Mouse (Mus musculus): ENCODE data around the gene Col27a1.
"Not testable (repeated sequence)": the region's sequence is repeated elsewhere in the genome, so short reads cannot be mapped to it uniquely, and the experiment has no call there.

Gene Col27a1

GRCm38 (mm10) chr4:63314063-63314462, 100.3 kb downstream of the Col27a1 start:
- no peak for DNase-seq

GRCm38 (mm10) chr4:63316076-63316746, 102.4 kb downstream of the Col27a1 start:
- DNase-seq = no peak

- not testable (repeated sequence) for DNase-seq
Observed at GRCm38 (mm10) chr4:63319566-63319965, 105.8 kb downstream of the Col27a1 start.

GRCm38 (mm10) chr4:63323275-63323815, 109.5 kb downstream of the Col27a1 start:
- no peak for DNase-seq

- no peak for DNase-seq
Observed at GRCm38 (mm10) chr4:63333403-63333802, 119.6 kb downstream of the Col27a1 start.

- DNase-seq = no peak
Observed at GRCm38 (mm10) chr4:63338414-63339076, 124.7 kb downstream of the Col27a1 start.

GRCm38 (mm10) chr4:63342491-63342890, 128.7 kb downstream of the Col27a1 start:
- no peak for DNase-seq

GRCm38 (mm10) chr4:63343608-63344007, 129.8 kb downstream of the Col27a1 start:
- no peak for DNase-seq

- DNase-seq = no peak
Observed at GRCm38 (mm10) chr4:63344295-63344694, 130.5 kb downstream of the Col27a1 start, which contains the start of gene Orm1. Orm1 (plus strand) TSS chr4:63344560.

GRCm38 (mm10) chr4:63345261-63345660, 131.5 kb downstream of the Col27a1 start:
- DNase-seq = no peak

- no peak for DNase-seq
Observed at GRCm38 (mm10) chr4:63346659-63347058, 132.9 kb downstream of the Col27a1 start.

GRCm38 (mm10) chr4:63348524-63348923, 134.7 kb downstream of the Col27a1 start:
- DNase-seq = no peak

GRCm38 (mm10) chr4:63355877-63356665, 142.3 kb downstream of the Col27a1 start, which contains the start of gene Orm3:
Orm3 (plus strand) TSS chr4:63356162.
- DNase-seq = no peak

GRCm38 (mm10) chr4:63356981-63357570, 143.3 kb downstream of the Col27a1 start:
- DNase-seq = no peak

- no peak for DNase-seq
Observed at GRCm38 (mm10) chr4:63359861-63360260, 146.1 kb downstream of the Col27a1 start.

- DNase-seq = no peak
Observed at GRCm38 (mm10) chr4:63362150-63362549, 148.3 kb downstream of the Col27a1 start, which contains the start of gene Orm2. Orm2 (plus strand) TSS chr4:63362449.

GRCm38 (mm10) chr4:63368577-63368976, 154.8 kb downstream of the Col27a1 start:
- DNase-seq = peak; percentile 48

GRCm38 (mm10) chr4:63370897-63371296, 157.1 kb downstream of the Col27a1 start:
- DNase-seq = no peak

- no peak for DNase-seq
Observed at GRCm38 (mm10) chr4:63371890-63372289, 158.1 kb downstream of the Col27a1 start.

- no peak for DNase-seq
Observed at GRCm38 (mm10) chr4:63373404-63373803, 159.6 kb downstream of the Col27a1 start.

GRCm38 (mm10) chr4:63374331-63374730, 160.5 kb downstream of the Col27a1 start:
- no peak for DNase-seq

GRCm38 (mm10) chr4:63375367-63375766, 161.6 kb downstream of the Col27a1 start:
- no peak for DNase-seq

GRCm38 (mm10) chr4:63377483-63377882, 163.7 kb downstream of the Col27a1 start:
- DNase-seq = no peak
